Mouse (Mus musculus): ENCODE measurements around the gene Pkp1. TPM values are rescaled to one million over a fixed set of nuclear protein-coding genes. Genes with fewer than 3 reads are reported as not detected.

Gene Pkp1
- total RNA-seq, 2 experiments from 2014 or later = not detected

DNA sequence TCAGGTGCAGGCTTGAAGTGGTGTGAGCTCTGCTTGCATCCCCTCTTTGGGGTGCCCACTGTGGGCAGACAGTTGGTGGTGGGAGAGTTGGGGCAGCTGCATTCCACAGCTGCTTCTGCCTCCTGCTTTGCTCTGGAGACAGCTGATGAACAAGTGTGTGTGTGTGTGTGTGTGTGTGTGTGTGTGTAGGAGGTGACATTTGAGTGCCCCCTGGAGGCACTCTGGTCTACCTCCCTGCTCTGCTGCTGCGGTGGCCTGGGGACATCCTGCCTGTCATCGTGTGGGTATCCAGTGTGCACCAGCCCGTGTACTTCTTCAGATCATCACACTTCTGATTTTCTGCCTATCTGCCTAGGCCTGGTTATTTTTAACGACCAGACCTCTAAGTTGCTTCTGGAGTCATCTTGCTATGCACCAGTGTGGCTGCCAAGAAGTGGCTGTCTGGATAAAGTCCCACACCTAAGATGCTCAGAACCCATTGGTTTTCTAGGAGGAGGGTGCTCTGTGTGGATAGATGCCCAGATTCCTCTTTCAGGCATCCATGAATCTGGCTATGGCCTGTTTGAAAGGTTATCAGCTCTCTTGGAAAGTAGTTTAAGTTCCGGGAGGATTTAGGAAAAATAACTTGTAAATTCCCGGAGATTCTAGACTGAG lies 84.7 kb downstream of the Pkp1 start:
- ATAC-seq (replicated peaks; ENCODE audit: poor library complexity) = no peak

DNA sequence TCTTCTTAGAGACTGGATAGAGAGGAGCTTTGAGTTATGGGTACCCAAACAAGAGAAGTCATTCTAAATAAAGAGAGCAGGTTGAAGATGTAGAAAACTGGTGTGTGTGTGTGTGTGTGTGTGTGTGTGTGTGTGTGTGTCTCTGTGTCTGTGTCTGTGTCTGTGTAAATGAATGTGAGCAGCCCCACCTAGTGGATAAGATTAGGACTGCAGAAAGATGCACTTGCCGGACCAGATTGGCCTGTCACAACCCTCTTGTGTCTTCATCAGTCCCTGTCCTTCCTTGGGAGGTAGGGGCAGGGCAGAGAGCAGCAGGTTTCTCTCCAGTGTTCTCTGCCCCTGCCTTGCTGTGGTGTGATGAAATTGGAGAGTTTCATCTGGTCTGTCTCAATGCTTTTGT lies 90.1 kb downstream of the Pkp1 start:
- ATAC-seq (replicated peaks; ENCODE audit: poor library complexity) = peak; percentile 88

DNA sequence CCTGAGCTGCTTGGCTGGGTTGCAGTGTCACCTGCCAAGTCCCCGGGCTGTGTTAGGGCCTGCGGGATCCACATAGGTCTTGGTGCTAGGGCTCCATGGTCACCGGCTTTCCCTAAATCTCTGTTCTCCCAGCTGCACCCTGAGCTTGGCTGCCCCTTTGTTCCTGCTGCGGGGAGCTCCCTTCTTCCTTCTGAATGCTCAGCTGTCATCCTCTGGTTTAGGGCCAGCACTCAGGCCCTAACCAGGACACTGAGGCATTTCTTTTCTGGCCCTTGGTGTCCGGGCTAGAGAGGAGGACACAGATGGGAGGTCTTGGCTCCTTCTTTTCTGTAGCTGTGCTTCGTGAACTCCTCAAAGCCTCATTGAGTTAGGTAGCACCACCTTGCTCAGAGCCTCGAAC lies 97.2 kb downstream of the Pkp1 start:
- ATAC-seq (replicated peaks; ENCODE audit: poor library complexity) = no peak

Other genes with a start within 250 kb of the Pkp1 start
- gene Csrp1, start 199.1 kb downstream of the Pkp1 start, total RNA-seq (2015) = 103 and 106 TPM in 2 replicates
- gene Csrp1, start 199.1 kb downstream of the Pkp1 start, total RNA-seq (2017) = 104 and 113 TPM in 2 replicates
- 0.61 and 1.1 TPM in 2 replicates for gene Phlda3, start 153.1 kb downstream of the Pkp1 start, total RNA-seq (2015)
- not detected in 2 replicates for gene Phlda3, start 153.1 kb downstream of the Pkp1 start, total RNA-seq (2017)
- not detected in 2 replicates for gene Tnni1, start 139.8 kb downstream of the Pkp1 start, total RNA-seq (2015)
- not detected in 2 replicates for gene Tnni1, start 139.8 kb downstream of the Pkp1 start, total RNA-seq (2017)
- not detected in 2 replicates for gene Lad1, start 100.6 kb downstream of the Pkp1 start, total RNA-seq (2015)
- not detected in 2 replicates for gene Lad1, start 100.6 kb downstream of the Pkp1 start, total RNA-seq (2017)
- not detected in 2 replicates for gene Tnnt2, start 82.9 kb downstream of the Pkp1 start, total RNA-seq (2015)
- gene Tnnt2, start 82.9 kb downstream of the Pkp1 start, total RNA-seq (2017) = not detected in 2 replicates
- gene Igfn1, start 87.1 kb upstream of the Pkp1 start, total RNA-seq (2015) = not detected in 2 replicates
- not detected in 2 replicates for gene Igfn1, start 87.1 kb upstream of the Pkp1 start, total RNA-seq (2017)
- gene Tmem9, start 88.9 kb upstream of the Pkp1 start, total RNA-seq (2015) = 5.8 and 12.7 TPM in 2 replicates
- gene Tmem9, start 88.9 kb upstream of the Pkp1 start, total RNA-seq (2017) = 5.1 and 9.2 TPM in 2 replicates
- not detected in 2 replicates for gene Ascl5, start 131.6 kb upstream of the Pkp1 start, total RNA-seq (2015)
- gene Ascl5, start 131.6 kb upstream of the Pkp1 start, total RNA-seq (2017) = not detected in 2 replicates
- not detected in 2 replicates for gene Cacna1s, start 133.5 kb upstream of the Pkp1 start, total RNA-seq (2015)
- not detected in 2 replicates for gene Cacna1s, start 133.5 kb upstream of the Pkp1 start, total RNA-seq (2017)
- 7.7 and 8.6 TPM in 2 replicates for gene Kif21b, start 212.2 kb upstream of the Pkp1 start, total RNA-seq (2015)
- 8.0 and 10.3 TPM in 2 replicates for gene Kif21b, start 212.2 kb upstream of the Pkp1 start, total RNA-seq (2017)

Measured in megakaryocyte progenitor cell, adult 5-6 weeks (primary cell).